Mouse (Mus musculus) adrenal gland, postnatal 36 days (tissue): ENCODE measurements around the gene Rhox3a. TPM values are rescaled to one million over a fixed set of nuclear protein-coding genes. Genes with fewer than 3 reads are reported as not detected.
"Not testable (repeated sequence)": the region's sequence is repeated elsewhere in the genome, so short reads cannot be mapped to it uniquely, and the experiment has no call there.

ENCODE experiments used
- DNase-seq, 2 experiments: peaks; one replicate each; pipeline ENCODE4 v3.0.0; 2021; ENCODE audit warnings: mixed read lengths in 1 of 2
- long read RNA-seq, 2 experiments: library from polyadenylated mRNA; stranded (forward); transcript quantifications; one replicate each; pipeline ENCODE4 v2.0.0; 2021; ENCODE audit warnings: borderline sequencing depth in 2 of 2
- total RNA-seq, 2 experiments: library from RNA; stranded (reverse); gene quantifications; 2 replicates each; pipeline ENCODE4 v1.2.3; 2021

Rhox3a gene
- total RNA-seq = not detected
- long read RNA-seq, experiment 1 = 0 reads
- long read RNA-seq, experiment 2 = 0 reads

- not testable (repeated sequence) for DNase-seq
Observed at GRCm38 (mm10) chrX:37249619-37250018, at the start of gene Rhox3a. Rhox3a (plus strand) TSS chrX:37249919.

GRCm38 (mm10) chrX:37210941-37211340, 38.8 kb upstream of the Rhox3a start, which contains the start of gene Gm9:
Gm9 (minus strand) TSS chrX:37211041.
- no peak for DNase-seq

GRCm38 (mm10) chrX:37222158-37222557, 27.6 kb upstream of the Rhox3a start, which contains the start of gene Rhox1:
Rhox1 (minus strand) TSS chrX:37222258.
- DNase-seq = not testable (repeated sequence)

GRCm38 (mm10) chrX:37244676-37245075, 5.0 kb upstream of the Rhox3a start, which contains the start of gene Rhox2a:
Rhox2a (plus strand) TSS chrX:37244976.
- not testable (repeated sequence) for DNase-seq

DNA sequence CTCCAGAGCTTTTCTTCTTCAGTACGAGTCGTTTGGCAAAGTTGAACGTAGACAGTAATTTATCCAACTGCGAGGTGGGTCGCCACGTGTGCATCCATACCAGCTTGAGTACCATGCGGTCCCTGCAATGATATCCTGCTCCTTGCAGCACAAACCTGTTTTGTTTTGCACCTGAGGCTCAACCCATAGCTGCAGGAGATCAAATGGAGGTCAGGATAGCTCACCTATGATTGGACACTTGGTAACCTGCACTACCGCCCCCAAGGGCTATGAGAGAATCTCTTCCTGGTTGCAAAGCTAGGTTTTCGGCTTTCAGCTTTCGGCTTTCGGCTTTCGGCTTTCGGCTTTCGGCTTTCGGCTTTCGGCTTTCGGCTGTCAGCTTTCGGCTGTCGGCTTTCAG, 15.3 kb downstream of the Rhox3a start, which contains the start of gene Rhox4a:
TSS of gene Rhox4a (plus strand) at position 301 of the 400 bp plus-strand sequence.
- not testable (repeated sequence) for DNase-seq

Other genes starting within 250 kb of the Rhox3a start
- 1 to 10 TPM in 1 of 2 experiments, under 1 TPM in 1; 0.46 to 1.2 TPM for gene Sowahd, start 201.1 kb upstream of the Rhox3a start, total RNA-seq
- gene Rpl39, start 164.5 kb upstream of the Rhox3a start, total RNA-seq = 100 to 1,000 TPM; 634 to 643 TPM
- 10 to 100 TPM; 12.2 to 14.6 TPM for gene Upf3b, start 139.6 kb upstream of the Rhox3a start, total RNA-seq
- 10 to 100 TPM; 14.8 to 16.3 TPM for gene Nkap, start 123.1 kb upstream of the Rhox3a start, total RNA-seq
- not detected for gene Akap14, start 81.1 kb upstream of the Rhox3a start, total RNA-seq
- gene Ndufa1, start 58.8 kb upstream of the Rhox3a start, total RNA-seq = 100 to 1,000 TPM; 458 to 480 TPM
- gene Rnf113a1, start 58.7 kb upstream of the Rhox3a start, total RNA-seq = 1 to 10 TPM; 4.2 to 4.8 TPM
- gene Gm9, start 38.9 kb upstream of the Rhox3a start, total RNA-seq = not detected
- not detected for gene Rhox1, start 27.7 kb upstream of the Rhox3a start, total RNA-seq
- not detected for gene Rhox2a, start 4.9 kb upstream of the Rhox3a start, total RNA-seq
- not detected for gene Rhox4a, start 15.4 kb downstream of the Rhox3a start, total RNA-seq
- not detected for gene Rhox3a2, start 130.1 kb downstream of the Rhox3a start, total RNA-seq
- gene Rhox4a2, start 140.9 kb downstream of the Rhox3a start, total RNA-seq = not detected
- gene Rhox2b, start 162.1 kb downstream of the Rhox3a start, total RNA-seq = not detected
- gene Rhox4b, start 182.6 kb downstream of the Rhox3a start, total RNA-seq = not detected
- gene Rhox2c, start 203.8 kb downstream of the Rhox3a start, total RNA-seq = not detected
- gene Rhox3c, start 208.7 kb downstream of the Rhox3a start, total RNA-seq = not detected
- gene Rhox4c, start 230.4 kb downstream of the Rhox3a start, total RNA-seq = not detected
- gene Rhox2d, start 243.5 kb downstream of the Rhox3a start, total RNA-seq = not detected